In genomic region chr12:70727496-70728259, GRCm38 (mm10) we compare ENCODE assay signal across 18 mouse cellular contexts.
DNase-seq lines count a peak whose midpoint lies in the region; ATAC-seq and TF ChIP-seq lines count a peak whose summit lies in the region.
"Had no signal": no experiment of that assay in that cellular context is flagged by ENCODE, and none has a peak within 500 bp of the region (broad histone marks: within the 10 kb centered on the region; RNA-seq: fewer than 3 reads in every experiment).

No protein-coding gene starts in this region.

- no peak for DNase-seq in frontal cortex, postnatal 25 days (ENCODE audit: low spot score in 2 of 2)
- no peak for DNase-seq in kidney, adult 2 months
- DNase-seq in right cerebral cortex, postnatal 25 days: peak; percentile 30
- DNase-seq in right cerebral cortex, postnatal 4 days: no peak
- DNase-seq in telencephalon, adult 2 months (ENCODE audit: low read depth, low spot score): peak; percentile 67
- DNase-seq in cerebellum, adult 8-10 months: no peak
- DNase-seq: cerebellum, adult 9-10 months; gastrocnemius, postnatal 10 days; kidney, postnatal 4 days had no signal

- TF ChIP-seq CTCF in kidney, adult 2 months (conservative IDR thresholded peaks at IDR 0.05; ENCODE audit: insufficient read depth, insufficient read length, low read depth, low read length): no peak

- H3K27me3 ChIP-seq in kidney, embryonic 14.5 days (ENCODE audit: control insufficient read depth, insufficient read depth, low read length): no peaks in the 10 kb centered on the region
- no peaks in the 10 kb centered on the region for H3K27me3 ChIP-seq in kidney, adult 2 months (replicated peaks; ENCODE audit: control insufficient read depth, insufficient read depth, low read length)
- H3K27me3 ChIP-seq: embryonic facial prominence, embryonic 12.5 days; neural tube, embryonic 13.5 days; Patski had no signal

- H3K4me3 ChIP-seq in kidney, embryonic 14.5 days (ENCODE audit: low read length): no peak overlapping the region
- no peak overlapping the region for H3K4me3 ChIP-seq in kidney, adult 2 months (ENCODE audit: insufficient read depth, low read depth, low read length)
- H3K4me3 ChIP-seq: embryonic facial prominence, embryonic 12.5 days; neural tube, embryonic 13.5 days had no signal

- WGBS in kidney, embryonic 14.5 days: 54% methylated on average over 10 of the region's 10 CpGs
- 69% methylated on average over 10 of the region's 10 CpGs for WGBS in kidney, adult 2 months

- ATAC-seq in frontal cortex, adult (ENCODE audit: low TSS enrichment): peak; percentile 92
- ATAC-seq in kidney, embryonic 14.5 days (ENCODE audit: low FRiP score, low TSS enrichment): 0 out of 2 replicates have a peak, but pooled peaks have one; percentile 56
- ATAC-seq: intestine, postnatal 0 days; midbrain, embryonic 16.5 days; Patski had no signal

- no peak overlapping the region for H3K9ac ChIP-seq in kidney, embryonic 14.5 days (ENCODE audit: low read depth, low read length)
- H3K9ac ChIP-seq: embryonic facial prominence, embryonic 12.5 days; hindbrain, embryonic 14.5 days; neural tube, embryonic 13.5 days had no signal

- H3K27ac ChIP-seq in kidney, embryonic 14.5 days (ENCODE audit: low read depth, low read length): no peak overlapping the region
- no peak overlapping the region for H3K27ac ChIP-seq in kidney, adult 2 months (ENCODE audit: insufficient read depth, low read depth, low read length)
- H3K27ac ChIP-seq: embryonic facial prominence, embryonic 12.5 days; hindbrain, embryonic 14.5 days; neural tube, embryonic 13.5 days had no signal

- H3K36me3 ChIP-seq in kidney, embryonic 14.5 days (ENCODE audit: control insufficient read depth, insufficient read depth, low read length): no peaks in the 10 kb centered on the region
- no peaks in the 10 kb centered on the region for H3K36me3 ChIP-seq in kidney, adult 2 months (ENCODE audit: control insufficient read depth, insufficient read depth, low read length)
- H3K36me3 ChIP-seq: embryonic facial prominence, embryonic 12.5 days; neural tube, embryonic 13.5 days had no signal

- no peak overlapping the region for H3K4me2 ChIP-seq in kidney, embryonic 14.5 days (replicated peaks; ENCODE audit: low read depth, low read length)
- H3K4me2 ChIP-seq: embryonic facial prominence, embryonic 12.5 days; hindbrain, embryonic 14.5 days; liver, embryonic 11.5 days; neural tube, embryonic 13.5 days had no signal

- TF ChIP-seq POLR2A in kidney, adult 2 months (IDR thresholded peaks at IDR 0.05; ENCODE audit: low read depth, low read length): no peak

- H3K9me3 ChIP-seq in kidney, embryonic 14.5 days (ENCODE audit: control insufficient read depth, low read length): no peaks in the 10 kb centered on the region
- H3K9me3 ChIP-seq: embryonic facial prominence, embryonic 12.5 days; neural tube, embryonic 13.5 days had no signal

- no peaks in the 10 kb centered on the region for H3K4me1 ChIP-seq in kidney, embryonic 14.5 days (ENCODE audit: control insufficient read depth, insufficient read depth, low read length)
- no peaks in the 10 kb centered on the region for H3K4me1 ChIP-seq in kidney, adult 2 months (ENCODE audit: control insufficient read depth, insufficient read depth, low read length)
- H3K4me1 ChIP-seq: neural tube, embryonic 13.5 days had no signal

Comparison
In these comparisons a context has a peak if more than half of its experiments do, and no peak if none do; other contexts are left out.
1. DNase-seq: peak in right cerebral cortex, postnatal 25 days (single experiment) and telencephalon, adult 2 months (single experiment); none in frontal cortex, postnatal 25 days (0 of 2), kidney, adult 2 months (single experiment), right cerebral cortex, postnatal 4 days (single experiment) and cerebellum, adult 8-10 months (single experiment).